Mouse (Mus musculus): ENCODE data around the gene Carmil2.

Carmil2 gene

GRCm38 (mm10) chr8:105695080-105695780, 9.2 kb downstream of the Carmil2 start:
- no peak for DNase-seq (ENCODE audit: low spot score)

GRCm38 (mm10) chr8:105697196-105697780, 11.2 kb downstream of the Carmil2 start:
- DNase-seq (ENCODE audit: low spot score) = no peak

- no peak for DNase-seq (ENCODE audit: low spot score)
Measured at GRCm38 (mm10) chr8:105698734-105699133, 12.7 kb downstream of the Carmil2 start.

- DNase-seq (ENCODE audit: low spot score) = no peak
Measured at GRCm38 (mm10) chr8:105699488-105700215, 13.6 kb downstream of the Carmil2 start.

- DNase-seq (ENCODE audit: low spot score) = peak; percentile 74
Measured at GRCm38 (mm10) chr8:105700566-105700965, 14.5 kb downstream of the Carmil2 start.

- DNase-seq (ENCODE audit: low spot score) = peak; percentile 91
Measured at GRCm38 (mm10) chr8:105700966-105701824, 15.1 kb downstream of the Carmil2 start, which contains the start of the genes Acd and Pard6a. Gene Acd (minus strand): TSS chr8:105701102. Gene Pard6a (plus strand): TSS chr8:105701148.

- DNase-seq (ENCODE audit: low spot score) = no peak
Measured at GRCm38 (mm10) chr8:105702001-105702401, 15.9 kb downstream of the Carmil2 start.

GRCm38 (mm10) chr8:105702731-105703415, 16.8 kb downstream of the Carmil2 start:
- no peak for DNase-seq (ENCODE audit: low spot score)

GRCm38 (mm10) chr8:105704146-105704812, 18.2 kb downstream of the Carmil2 start:
- no peak for DNase-seq (ENCODE audit: low spot score)

- no peak for DNase-seq (ENCODE audit: low spot score)
Measured at GRCm38 (mm10) chr8:105704955-105705354, 18.9 kb downstream of the Carmil2 start.

GRCm38 (mm10) chr8:105706426-105706825, 20.4 kb downstream of the Carmil2 start:
- DNase-seq (ENCODE audit: low spot score) = no peak

- DNase-seq (ENCODE audit: low spot score) = peak; percentile 84
Measured at GRCm38 (mm10) chr8:105707498-105708403, 21.7 kb downstream of the Carmil2 start, which contains the start of the genes 4933405L10Rik and Enkd1. Gene 4933405L10Rik (plus strand): TSS chr8:105707655. Gene Enkd1 (minus strand): TSS chr8:105708210.

- DNase-seq (ENCODE audit: low spot score) = no peak
Measured at GRCm38 (mm10) chr8:105708675-105709074, 22.6 kb downstream of the Carmil2 start.

GRCm38 (mm10) chr8:105709317-105709716, 23.2 kb downstream of the Carmil2 start:
- DNase-seq (ENCODE audit: low spot score) = no peak

GRCm38 (mm10) chr8:105712286-105712685, 26.2 kb downstream of the Carmil2 start:
- DNase-seq (ENCODE audit: low spot score) = no peak

- peak; percentile 86 for DNase-seq (ENCODE audit: low spot score)
Measured at GRCm38 (mm10) chr8:105714139-105714538, 28.1 kb downstream of the Carmil2 start.

GRCm38 (mm10) chr8:105715042-105715441, 29.0 kb downstream of the Carmil2 start:
- DNase-seq (ENCODE audit: low spot score) = no peak

GRCm38 (mm10) chr8:105716302-105716945, 30.4 kb downstream of the Carmil2 start:
- DNase-seq (ENCODE audit: low spot score) = no peak

- no peak for DNase-seq (ENCODE audit: low spot score)
Measured at GRCm38 (mm10) chr8:105719637-105720036, 33.6 kb downstream of the Carmil2 start.

Data from T-cell, adult 2 months (primary cell).